Mouse (Mus musculus) forebrain, embryonic 12.5 days (tissue): ENCODE results near the gene Ano6. TPM values are rescaled to one million over a fixed set of nuclear protein-coding genes. Genes with fewer than 3 reads are reported as not detected.

Source experiments
- ATAC-seq: fragments of 200-750 bp; cut with Nextera tagmentation; 2 replicates; pipeline ENCODE4 v1.8.0; 2017; ENCODE audit warnings: moderate TSS enrichment; ENCODE audit not compliant: low FRiP score
- H3K27ac ChIP-seq: fragments of 300-500 bp; sonication (generic); 2 replicates; pipeline ENCODE4 v1.5.1; 2016; ENCODE audit warnings: mild to moderate bottlenecking
- H3K27me3 ChIP-seq: fragments of 300-500 bp; sonication (generic); 2 replicates; pipeline ENCODE4 v1.6.1; 2016; ENCODE audit warnings: mild to moderate bottlenecking
- H3K36me3 ChIP-seq: fragments of 300-500 bp; sonication (generic); replicated peaks from 2 replicates; pipeline ENCODE4 v1.6.1; 2016; ENCODE audit warnings: mild to moderate bottlenecking
- H3K4me1 ChIP-seq: fragments of 300-500 bp; sonication (generic); 2 replicates; pipeline ENCODE4 v1.6.1; 2016
- H3K4me2 ChIP-seq: fragments of 300-500 bp; sonication (generic); 2 replicates; pipeline ENCODE4 v1.6.1; 2016; ENCODE audit warnings: mild to moderate bottlenecking, moderate library complexity
- H3K4me3 ChIP-seq: fragments of 300-500 bp; sonication (generic); replicated peaks from 2 replicates; pipeline ENCODE4 v1.5.1; 2016; ENCODE audit warnings: mild to moderate bottlenecking
- H3K9ac ChIP-seq: fragments of 300-500 bp; sonication (generic); 2 replicates; pipeline ENCODE4 v1.6.1; 2016; ENCODE audit warnings: mild to moderate bottlenecking
- H3K9me3 ChIP-seq: fragments of 300-500 bp; sonication (generic); 2 replicates; pipeline ENCODE4 v1.6.1; 2016
- WGBS: fragments of 180-500 bp; shearing (Covaris S2); methylation state at CpG from one replicate; pipeline ENCODE4 v1.1.7; 2016; 5-methylcytosine and 5-hydroxymethylcytosine counted together
- microRNA-seq: library from miRNA; unstranded; fragments of <30 nt; microRNA quantifications from one replicate; pipeline ENCODE4, GENCODE M21; 2017
- polyA plus RNA-seq: library from polyadenylated mRNA; unstranded; fragments of >200 nt; fragmentation: Nextera tagmentation; extraction: Ambion mirVana; gene quantifications from 2 replicates; pipeline ENCODE4 v1.2.1, GENCODE M21; 2016

Gene Ano6
- polyA plus RNA-seq, 1 experiment from 2014 or later = 36.3 TPM

GRCm38 (mm10) chr15:96011640-96012390 is 221.2 kb downstream of the Ano6 start:
- H3K36me3 ChIP-seq = no peaks in the 10 kb centered on the region
- H3K4me3 ChIP-seq = no peak overlapping the region
- H3K4me2 ChIP-seq = no peak overlapping the region
- no peaks in the 10 kb centered on the region for H3K27me3 ChIP-seq
- 84% methylated on average over 16 of the region's 16 CpGs for WGBS
- H3K4me1 ChIP-seq = no peaks in the 10 kb centered on the region
- H3K27ac ChIP-seq = no peak overlapping the region
- no peak overlapping the region for H3K9ac ChIP-seq
- ATAC-seq = no peak
- peaks cover 2% of the 10 kb centered on the region; the same call in 1 of the 2 replicates for H3K9me3 ChIP-seq

GRCm38 (mm10) chr15:96012391-96012775 is 221.7 kb downstream of the Ano6 start:
- Histone ChIP-seq H3K27ac (no peak overlapping the region), H3K9me3 (peaks cover 5% of the 10 kb centered on the region; the same call in 1 of the 2 replicates), H3K4me1 (no peaks in the 10 kb centered on the region), H3K9ac (no peak overlapping the region), H3K36me3 (no peaks in the 10 kb centered on the region), H3K4me3 (no peak overlapping the region), H3K27me3 (no peaks in the 10 kb centered on the region), H3K4me2 (no peak overlapping the region)
- ATAC-seq = no peak
- WGBS = 64% methylated on average over 8 of the region's 8 CpGs

DNA sequence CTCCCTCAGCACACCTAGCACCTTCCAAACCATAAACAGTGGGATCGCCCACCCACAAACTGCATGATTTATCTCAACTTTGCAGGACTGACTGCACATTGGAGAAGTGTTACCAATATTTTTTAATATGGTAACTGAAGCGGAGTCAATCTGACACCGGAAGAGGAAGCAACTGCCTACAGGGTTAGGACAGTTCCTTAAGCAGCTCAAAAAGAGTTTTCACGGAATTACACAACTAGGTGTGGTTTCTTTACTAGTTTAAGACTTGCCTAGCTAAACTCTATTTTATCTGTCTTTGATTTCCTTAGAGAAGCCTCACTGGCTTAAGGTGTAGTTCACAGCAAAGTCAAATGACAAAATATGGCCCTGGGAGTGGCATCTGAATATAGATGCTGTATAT is 223.9 kb downstream of the Ano6 start:
- 91% methylated on average over 4 of the region's 4 CpGs for WGBS
- no peak for ATAC-seq
- no peaks in the 10 kb centered on the region for H3K27me3 ChIP-seq
- H3K9ac ChIP-seq = no peak overlapping the region
- no peaks in the 10 kb centered on the region for H3K36me3 ChIP-seq
- no peak overlapping the region for H3K27ac ChIP-seq
- no peak overlapping the region for H3K4me3 ChIP-seq
- H3K4me1 ChIP-seq = no peaks in the 10 kb centered on the region
- peaks cover 5% of the 10 kb centered on the region; the same call in 1 of the 2 replicates for H3K9me3 ChIP-seq
- no peak overlapping the region for H3K4me2 ChIP-seq

- Histone ChIP-seq H3K9me3 (peaks cover 5% of the 10 kb centered on the region; the same call in 1 of the 2 replicates), H3K9ac (no peak overlapping the region), H3K27ac (no peak overlapping the region), H3K4me2 (no peak overlapping the region), H3K36me3 (no peaks in the 10 kb centered on the region), H3K27me3 (no peaks in the 10 kb centered on the region), H3K4me1 (no peaks in the 10 kb centered on the region), H3K4me3 (no peak overlapping the region)
- WGBS = 90% methylated on average over 3 of the region's 3 CpGs
- ATAC-seq = no peak
Observed at GRCm38 (mm10) chr15:96020465-96020864, 229.8 kb downstream of the Ano6 start.

GRCm38 (mm10) chr15:96021506-96021905 is 230.9 kb downstream of the Ano6 start:
- ATAC-seq = no peak
- 63% methylated on average over 10 of the region's 10 CpGs for WGBS
- H3K9ac ChIP-seq = no peak overlapping the region
- no peak overlapping the region for H3K4me2 ChIP-seq
- H3K4me1 ChIP-seq = no peaks in the 10 kb centered on the region
- H3K27ac ChIP-seq = no peak overlapping the region
- no peaks in the 10 kb centered on the region for H3K36me3 ChIP-seq
- no peak overlapping the region for H3K4me3 ChIP-seq
- H3K9me3 ChIP-seq = peaks cover 5% of the 10 kb centered on the region; the same call in 1 of the 2 replicates
- no peaks in the 10 kb centered on the region for H3K27me3 ChIP-seq

Small RNA genes lying within 50 kb of the gene (microRNA-seq; reads per million reads assigned to microRNA genes)
- not detected for gene Gm25070

Other genes starting within 250 kb of the Ano6 start
- gene Dbx2, start 134.9 kb upstream of the Ano6 start, polyA plus RNA-seq = 0.60 and 0.95 TPM in 2 replicates